Mouse (Mus musculus): ENCODE measurements around the gene Gabrb3. TPM values are rescaled to one million over a fixed set of nuclear protein-coding genes. Genes with fewer than 3 reads are reported as not detected.
A peak's percentile ranks its signal among the peaks of the same experiment; 100 is the strongest.

Gene Gabrb3
- polyA plus RNA-seq, 1 experiment = 54.0 TPM

GRCm38 (mm10) chr7:57532676-57533075, 113.2 kb downstream of the Gabrb3 start:
- no peak for DNase-seq (ENCODE audit: low read depth)
- TF ChIP-seq POLR2A (IDR thresholded peaks at IDR 0.05; ENCODE audit: borderline replicate concordance, extremely low read depth, insufficient read depth, insufficient read length, poor library complexity, severe bottlenecking) (no peak), CTCF (IDR thresholded peaks at IDR 0.05; ENCODE audit: borderline replicate concordance, extremely low read depth, insufficient read depth, insufficient read length) (no peak)

- no peak for TF ChIP-seq POLR2A (IDR thresholded peaks at IDR 0.05; ENCODE audit: borderline replicate concordance, extremely low read depth, insufficient read depth, insufficient read length, poor library complexity, severe bottlenecking)
- TF ChIP-seq CTCF (IDR thresholded peaks at IDR 0.05; ENCODE audit: borderline replicate concordance, extremely low read depth, insufficient read depth, insufficient read length) = peak; percentile 52; the same call in 1 of the 2 replicates
- peak; percentile 30 for DNase-seq (ENCODE audit: low read depth)
Measured at GRCm38 (mm10) chr7:57538565-57538964, 119.1 kb downstream of the Gabrb3 start.

GRCm38 (mm10) chr7:57560732-57561436, 141.4 kb downstream of the Gabrb3 start:
- DNase-seq (ENCODE audit: low read depth) = no peak
- TF ChIP-seq POLR2A (IDR thresholded peaks at IDR 0.05; ENCODE audit: borderline replicate concordance, extremely low read depth, insufficient read depth, insufficient read length, poor library complexity, severe bottlenecking) = no peak
- no peak for TF ChIP-seq CTCF (IDR thresholded peaks at IDR 0.05; ENCODE audit: borderline replicate concordance, extremely low read depth, insufficient read depth, insufficient read length)

GRCm38 (mm10) chr7:57564403-57564802, 144.9 kb downstream of the Gabrb3 start:
- DNase-seq (ENCODE audit: low read depth) = no peak
- no peak for TF ChIP-seq CTCF (IDR thresholded peaks at IDR 0.05; ENCODE audit: borderline replicate concordance, extremely low read depth, insufficient read depth, insufficient read length)
- no peak for TF ChIP-seq POLR2A (IDR thresholded peaks at IDR 0.05; ENCODE audit: borderline replicate concordance, extremely low read depth, insufficient read depth, insufficient read length, poor library complexity, severe bottlenecking)

GRCm38 (mm10) chr7:57590451-57591248, 171.2 kb downstream of the Gabrb3 start:
- peak; percentile 95 for DNase-seq (ENCODE audit: low read depth)
- no peak for TF ChIP-seq CTCF (IDR thresholded peaks at IDR 0.05; ENCODE audit: borderline replicate concordance, extremely low read depth, insufficient read depth, insufficient read length)
- TF ChIP-seq POLR2A (IDR thresholded peaks at IDR 0.05; ENCODE audit: borderline replicate concordance, extremely low read depth, insufficient read depth, insufficient read length, poor library complexity, severe bottlenecking) = peak; percentile 65; the same call in 1 of the 2 replicates

DNA sequence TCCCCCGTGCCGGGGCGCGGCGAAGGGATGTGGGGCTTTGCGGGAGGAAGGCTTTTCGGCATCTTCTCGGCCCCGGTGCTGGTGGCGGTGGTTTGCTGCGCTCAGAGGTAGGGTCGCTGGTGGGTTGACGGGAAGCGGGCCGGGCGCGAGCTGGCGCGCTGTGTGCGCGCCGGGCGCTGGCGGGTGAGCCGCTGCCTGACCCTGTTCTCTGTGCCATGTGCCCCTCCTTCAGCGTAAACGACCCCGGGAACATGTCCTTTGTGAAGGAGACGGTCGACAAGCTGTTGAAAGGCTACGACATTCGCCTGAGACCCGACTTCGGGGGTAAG, 171.7 kb downstream of the Gabrb3 start:
- no peak for DNase-seq (ENCODE audit: low read depth)
- no peak for TF ChIP-seq CTCF (IDR thresholded peaks at IDR 0.05; ENCODE audit: borderline replicate concordance, extremely low read depth, insufficient read depth, insufficient read length)
- no peak; the same call in 1 of the 2 replicates for TF ChIP-seq POLR2A (IDR thresholded peaks at IDR 0.05; ENCODE audit: borderline replicate concordance, extremely low read depth, insufficient read depth, insufficient read length, poor library complexity, severe bottlenecking)

DNA sequence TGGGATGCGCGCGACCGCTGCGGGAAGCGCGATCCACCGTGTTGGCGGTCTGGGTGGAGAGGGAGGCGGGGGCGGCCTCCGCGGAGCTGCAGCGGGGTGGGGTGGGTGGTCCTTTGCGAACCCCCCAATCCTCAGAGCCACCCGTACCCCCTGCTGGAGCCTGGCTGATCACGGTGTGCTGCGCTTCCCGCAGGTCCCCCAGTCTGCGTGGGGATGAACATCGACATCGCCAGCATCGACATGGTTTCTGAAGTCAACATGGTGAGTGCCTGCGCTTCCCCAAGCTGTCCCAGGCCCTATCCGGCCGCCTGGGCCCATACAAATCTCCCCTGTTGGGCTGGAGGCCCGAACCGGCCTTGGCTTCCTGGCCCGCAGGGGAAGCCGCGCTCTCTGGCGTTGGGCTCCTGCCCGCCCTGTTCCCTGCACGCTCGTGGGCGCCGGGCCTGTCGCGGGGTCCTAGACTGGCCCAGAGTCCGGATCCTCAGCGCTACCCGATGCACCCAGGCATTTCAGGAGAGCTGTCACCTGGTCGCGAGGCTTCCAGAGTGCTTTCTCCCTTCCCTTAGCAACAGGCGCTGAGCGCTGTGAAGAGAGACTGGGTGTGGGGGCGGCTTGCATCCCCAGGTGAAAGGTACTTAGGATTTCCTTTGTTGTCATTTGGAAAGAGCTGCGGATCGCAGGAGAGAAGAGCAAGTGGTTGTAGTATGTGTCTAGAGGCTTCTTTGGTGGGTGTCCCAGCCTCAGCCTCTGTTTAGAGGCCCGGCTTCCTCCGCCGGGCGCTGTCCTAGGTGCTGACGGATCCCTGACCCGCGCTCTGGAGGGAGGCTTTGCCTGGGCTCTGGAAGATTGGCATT, 172.3 kb downstream of the Gabrb3 start:
- peak; percentile 63 for DNase-seq (ENCODE audit: low read depth)
- no peak for TF ChIP-seq POLR2A (IDR thresholded peaks at IDR 0.05; ENCODE audit: borderline replicate concordance, extremely low read depth, insufficient read depth, insufficient read length, poor library complexity, severe bottlenecking)
- TF ChIP-seq CTCF (IDR thresholded peaks at IDR 0.05; ENCODE audit: borderline replicate concordance, extremely low read depth, insufficient read depth, insufficient read length) = no peak

GRCm38 (mm10) chr7:57597341-57597740, 177.8 kb downstream of the Gabrb3 start:
- TF ChIP-seq CTCF (IDR thresholded peaks at IDR 0.05; ENCODE audit: borderline replicate concordance, extremely low read depth, insufficient read depth, insufficient read length) = no peak
- no peak for TF ChIP-seq POLR2A (IDR thresholded peaks at IDR 0.05; ENCODE audit: borderline replicate concordance, extremely low read depth, insufficient read depth, insufficient read length, poor library complexity, severe bottlenecking)

DNA sequence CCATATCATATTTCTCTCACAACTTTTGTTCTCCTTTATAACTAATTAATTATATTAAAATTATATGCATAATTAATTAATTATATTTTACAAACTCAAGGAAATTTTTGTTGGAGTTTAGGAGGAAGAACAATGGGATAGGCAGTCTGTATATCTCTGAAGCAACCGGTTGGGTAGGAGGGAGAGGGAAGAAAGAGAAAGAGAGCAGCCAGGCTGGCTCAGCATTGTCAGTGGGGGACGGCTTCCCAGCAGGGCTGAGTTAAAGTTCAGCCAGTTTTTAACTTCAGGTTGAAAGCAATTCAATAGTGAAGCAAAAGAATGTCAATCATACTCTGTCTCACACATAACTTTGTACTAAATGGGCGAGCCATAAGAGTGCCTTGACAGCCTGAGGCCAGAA, 199.2 kb downstream of the Gabrb3 start:
- TF ChIP-seq CTCF (IDR thresholded peaks at IDR 0.05; ENCODE audit: borderline replicate concordance, extremely low read depth, insufficient read depth, insufficient read length) (no peak), POLR2A (IDR thresholded peaks at IDR 0.05; ENCODE audit: borderline replicate concordance, extremely low read depth, insufficient read depth, insufficient read length, poor library complexity, severe bottlenecking) (no peak)
- DNase-seq (ENCODE audit: low read depth) = no peak

More at GRCm38 (mm10) chr7:57597341-57597740, 177.8 kb downstream of the Gabrb3 start:
- DNase-seq (ENCODE audit: low read depth) = no peak

GRCm38 (mm10) chr7:57620036-57620435, 200.5 kb downstream of the Gabrb3 start:
- DNase-seq (ENCODE audit: low read depth) = no peak

GRCm38 (mm10) chr7:57623718-57624117, 204.2 kb downstream of the Gabrb3 start:
- DNase-seq (ENCODE audit: low read depth) = no peak
- TF ChIP-seq POLR2A (IDR thresholded peaks at IDR 0.05; ENCODE audit: borderline replicate concordance, extremely low read depth, insufficient read depth, insufficient read length, poor library complexity, severe bottlenecking) (no peak), CTCF (IDR thresholded peaks at IDR 0.05; ENCODE audit: borderline replicate concordance, extremely low read depth, insufficient read depth, insufficient read length) (no peak)

More at GRCm38 (mm10) chr7:57620036-57620435, 200.5 kb downstream of the Gabrb3 start:
- TF ChIP-seq POLR2A (IDR thresholded peaks at IDR 0.05; ENCODE audit: borderline replicate concordance, extremely low read depth, insufficient read depth, insufficient read length, poor library complexity, severe bottlenecking) = no peak
- TF ChIP-seq CTCF (IDR thresholded peaks at IDR 0.05; ENCODE audit: borderline replicate concordance, extremely low read depth, insufficient read depth, insufficient read length) = no peak
